Mouse (Mus musculus) intestine, embryonic 14.5 days (tissue): ENCODE measurements at regions not wholly inside any gene's neighbourhood (a gene's known extent, or its start where the extent isn't known, plus 50 kb on each side); places are given as distances from the start of the nearest gene placed in this dataset.

ENCODE experiments used
- ATAC-seq: fragments of 200-750 bp; cut with Nextera tagmentation; replicated peaks from 2 replicates; pipeline ENCODE4 v1.8.0; 2017; ENCODE audit warnings: low read depth, moderate number of reproducible peaks, moderate TSS enrichment, moderate library complexity; ENCODE audit not compliant: low FRiP score, low TSS enrichment
- DNase-seq: peaks from one replicate; pipeline ENCODE4 v3.0.0-alpha.2; 2018; ENCODE audit warnings: low spot score
- H3K27ac ChIP-seq: fragments of 300-500 bp; sonication (generic); 2 replicates; pipeline ENCODE4 v1.5.1; 2014; ENCODE audit warnings: low read depth, mild to moderate bottlenecking, control low read depth
- H3K27me3 ChIP-seq: fragments of 300-500 bp; sonication (generic); replicated peaks from 2 replicates; pipeline ENCODE4 v1.6.1; 2014; ENCODE audit warnings: low read length, control low read depth; ENCODE audit not compliant: control insufficient read depth, insufficient read depth
- H3K36me3 ChIP-seq: fragments of 300-500 bp; sonication (generic); 2 replicates; pipeline ENCODE4 v1.6.1; 2014; ENCODE audit warnings: low read length, control low read depth; ENCODE audit not compliant: control insufficient read depth, insufficient read depth
- H3K4me1 ChIP-seq: fragments of 300-500 bp; sonication (generic); replicated peaks from 2 replicates; pipeline ENCODE4 v1.6.1; 2014; ENCODE audit warnings: low read length, control low read depth, mixed read lengths; ENCODE audit not compliant: control insufficient read depth, insufficient read depth
- H3K4me2 ChIP-seq: fragments of 300-500 bp; sonication (generic); 2 replicates; pipeline ENCODE4 v1.6.1; 2014; ENCODE audit warnings: low read length
- H3K4me3 ChIP-seq: fragments of 300-500 bp; sonication (generic); 2 replicates; pipeline ENCODE4 v1.5.1; 2014; ENCODE audit warnings: low read depth, low read length, control low read depth, mixed read lengths
- H3K9ac ChIP-seq: fragments of 300-500 bp; sonication (generic); 2 replicates; pipeline ENCODE4 v1.6.1; 2014; ENCODE audit warnings: mild to moderate bottlenecking, low read length
- H3K9me3 ChIP-seq: fragments of 300-500 bp; sonication (generic); 2 replicates; pipeline ENCODE4 v1.6.1; 2016; ENCODE audit warnings: low read length, control low read depth; ENCODE audit not compliant: control insufficient read depth
- WGBS: fragments of 180-500 bp; shearing (Covaris S2); extraction: QIAGEN DNeasy Blood & Tissue Kit; methylation state at CpG from one replicate; pipeline ENCODE4 v1.1.7; 2014; 5-methylcytosine and 5-hydroxymethylcytosine counted together

DNA sequence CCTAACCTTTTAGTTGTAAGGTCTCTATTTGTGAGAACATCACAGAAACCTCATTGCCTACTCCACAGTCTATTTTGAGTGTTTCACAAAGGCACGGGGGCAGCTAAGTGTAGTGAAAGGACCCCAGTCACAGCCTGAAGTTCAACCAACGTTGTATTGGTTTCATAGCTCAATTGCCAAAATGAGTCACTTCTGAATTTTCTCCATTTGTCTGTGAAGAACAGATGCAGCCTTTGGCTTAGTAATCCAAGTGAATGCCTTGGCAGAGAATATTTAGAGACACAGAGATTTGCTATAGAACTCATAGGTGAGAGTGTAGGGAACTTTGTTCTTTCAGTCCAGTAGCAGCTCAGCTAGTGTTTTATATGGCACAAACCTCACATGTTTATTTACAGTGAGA lies 114.4 kb upstream of the Etaa1 start:
- H3K4me3 ChIP-seq, result no peak overlapping the region
- no peaks in the 10 kb centered on the region for H3K27me3 ChIP-seq
- WGBS, result 71% methylated on average over 2 of the region's 2 CpGs
- no peaks in the 10 kb centered on the region for H3K9me3 ChIP-seq
- no peak overlapping the region for H3K27ac ChIP-seq
- no peak overlapping the region for H3K9ac ChIP-seq
- no peaks in the 10 kb centered on the region for H3K36me3 ChIP-seq
- no peak overlapping the region for H3K4me2 ChIP-seq
- ATAC-seq (no peak), DNase-seq (no peak)
- 0 out of 2 replicates have a peak, but pooled peaks cover 4% of the 10 kb centered on the region for H3K4me1 ChIP-seq

GRCm38 (mm10) chr11:18067676-18068075 lies 114.0 kb upstream of the Etaa1 start:
- no peak overlapping the region for H3K9ac ChIP-seq
- no peak overlapping the region for H3K4me2 ChIP-seq
- DNase-seq (no peak), ATAC-seq (no peak)
- H3K27me3 ChIP-seq, result no peaks in the 10 kb centered on the region
- 49% methylated on average over 3 of the region's 3 CpGs for WGBS
- H3K4me1 ChIP-seq, result 0 out of 2 replicates have a peak, but pooled peaks cover 4% of the 10 kb centered on the region
- H3K36me3 ChIP-seq, result no peaks in the 10 kb centered on the region
- no peak overlapping the region for H3K27ac ChIP-seq
- H3K4me3 ChIP-seq, result no peak overlapping the region
- no peaks in the 10 kb centered on the region for H3K9me3 ChIP-seq

- 88% methylated on average over 1 of the region's 1 CpGs for WGBS
- Histone ChIP-seq H3K27ac (no peak overlapping the region), H3K4me1 (no peaks in the 10 kb centered on the region), H3K9ac (no peak overlapping the region), H3K4me3 (no peak overlapping the region), H3K4me2 (no peak overlapping the region), H3K27me3 (no peaks in the 10 kb centered on the region), H3K36me3 (no peaks in the 10 kb centered on the region), H3K9me3 (no peaks in the 10 kb centered on the region)
- ATAC-seq, result no peak
- DNase-seq, result no peak
Measured at GRCm38 (mm10) chr11:18041589-18041988, 87.9 kb upstream of the Etaa1 start.

- ATAC-seq, result no peak
- no peaks in the 10 kb centered on the region for H3K9me3 ChIP-seq
- H3K9ac ChIP-seq, result no peak overlapping the region
- H3K4me1 ChIP-seq, result no peaks in the 10 kb centered on the region
- H3K27me3 ChIP-seq, result no peaks in the 10 kb centered on the region
- 89% methylated on average over 4 of the region's 4 CpGs for WGBS
- no peaks in the 10 kb centered on the region for H3K36me3 ChIP-seq
- H3K4me2 ChIP-seq, result no peak overlapping the region
- no peak overlapping the region for H3K4me3 ChIP-seq
- H3K27ac ChIP-seq, result no peak overlapping the region
- DNase-seq, result no peak
Measured at GRCm38 (mm10) chr11:18031049-18031448, 77.4 kb upstream of the Etaa1 start.

DNA sequence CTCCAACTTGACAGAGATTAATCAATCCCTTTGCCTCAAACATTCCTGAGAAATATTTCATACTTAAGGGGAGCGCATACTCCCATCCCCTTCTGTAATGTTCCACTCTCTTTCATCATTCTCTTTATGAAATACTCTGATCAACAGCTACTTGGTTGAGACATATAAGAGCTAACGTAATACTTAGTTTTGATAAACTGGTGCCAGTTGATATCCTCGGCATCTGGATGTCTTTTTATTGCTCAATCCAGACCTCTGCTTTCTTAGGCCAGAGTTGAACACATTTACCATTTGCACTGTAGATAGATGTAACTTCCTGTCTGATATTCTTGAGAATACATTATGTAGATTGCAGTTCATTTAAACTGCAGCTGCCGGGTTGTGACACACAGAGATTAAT lies 68.4 kb upstream of the Etaa1 start:
- no peak for ATAC-seq
- H3K9ac ChIP-seq, result no peak overlapping the region
- H3K27ac ChIP-seq, result no peak overlapping the region
- 0 out of 2 replicates have a peak, but pooled peaks cover 3% of the 10 kb centered on the region for H3K4me1 ChIP-seq
- no peaks in the 10 kb centered on the region for H3K27me3 ChIP-seq
- DNase-seq, result no peak
- H3K36me3 ChIP-seq, result no peaks in the 10 kb centered on the region
- H3K4me2 ChIP-seq, result no peak overlapping the region
- no peak overlapping the region for H3K4me3 ChIP-seq
- 65% methylated on average over 4 of the region's 4 CpGs for WGBS
- no peaks in the 10 kb centered on the region for H3K9me3 ChIP-seq

GRCm38 (mm10) chr11:18015239-18015638 lies 61.6 kb upstream of the Etaa1 start:
- no peak overlapping the region for H3K9ac ChIP-seq
- H3K27me3 ChIP-seq, result no peaks in the 10 kb centered on the region
- H3K9me3 ChIP-seq, result no peaks in the 10 kb centered on the region
- no peak overlapping the region for H3K4me3 ChIP-seq
- 24% methylated on average over 4 of the region's 4 CpGs for WGBS
- H3K36me3 ChIP-seq, result no peaks in the 10 kb centered on the region
- ATAC-seq, result 0 out of 2 replicates have a peak, but pooled peaks have one; percentile 64
- no peak for DNase-seq
- H3K4me2 ChIP-seq, result no peak overlapping the region
- H3K4me1 ChIP-seq, result peaks cover 31% of the 10 kb centered on the region
- peak overlapping the region; percentile 27; the same call in 1 of the 2 replicates for H3K27ac ChIP-seq

- Histone ChIP-seq H3K4me1 (peaks cover 29% of the 10 kb centered on the region), H3K9me3 (no peaks in the 10 kb centered on the region), H3K4me3 (no peak overlapping the region), H3K27me3 (no peaks in the 10 kb centered on the region), H3K36me3 (no peaks in the 10 kb centered on the region), H3K9ac (no peak overlapping the region), H3K4me2 (0 out of 2 replicates have a peak overlapping the region, but pooled peaks have one; percentile 13), H3K27ac (peak overlapping the region; percentile 27; the same call in 1 of the 2 replicates)
- WGBS, result 28% methylated on average over 9 of the region's 9 CpGs
- DNase-seq, result peak; percentile 56
- ATAC-seq, result no peak
Measured at GRCm38 (mm10) chr11:18014610-18015009, 60.9 kb upstream of the Etaa1 start.

DNA sequence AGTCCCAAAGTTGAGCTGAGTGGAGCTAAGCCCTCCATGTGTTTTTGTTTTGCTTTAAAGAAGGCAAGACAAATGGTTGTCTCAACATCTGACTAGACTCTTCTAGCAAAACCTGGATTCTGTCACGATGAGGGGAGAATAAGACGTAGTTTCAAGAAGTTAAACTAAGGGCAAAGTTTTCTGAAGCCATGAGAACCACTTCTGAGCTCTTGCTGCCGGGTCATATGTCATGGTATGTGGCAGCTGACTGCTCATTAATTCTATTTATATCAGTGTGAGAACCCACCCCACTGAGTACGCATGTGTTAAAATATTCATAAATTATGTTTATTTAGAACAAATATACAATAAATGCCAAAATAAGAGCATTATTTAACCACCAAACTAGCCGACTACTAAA lies 58.4 kb upstream of the Etaa1 start:
- H3K9ac ChIP-seq, result no peak overlapping the region
- H3K27ac ChIP-seq, result peak overlapping the region; percentile 73; the same call in 1 of the 2 replicates
- ATAC-seq, result no peak
- peaks cover 28% of the 10 kb centered on the region for H3K4me1 ChIP-seq
- no peaks in the 10 kb centered on the region for H3K27me3 ChIP-seq
- H3K9me3 ChIP-seq, result no peaks in the 10 kb centered on the region
- H3K4me2 ChIP-seq, result no peak overlapping the region
- H3K4me3 ChIP-seq, result no peak overlapping the region
- WGBS, result 32% methylated on average over 5 of the region's 5 CpGs
- DNase-seq, result no peak
- H3K36me3 ChIP-seq, result no peaks in the 10 kb centered on the region

DNA sequence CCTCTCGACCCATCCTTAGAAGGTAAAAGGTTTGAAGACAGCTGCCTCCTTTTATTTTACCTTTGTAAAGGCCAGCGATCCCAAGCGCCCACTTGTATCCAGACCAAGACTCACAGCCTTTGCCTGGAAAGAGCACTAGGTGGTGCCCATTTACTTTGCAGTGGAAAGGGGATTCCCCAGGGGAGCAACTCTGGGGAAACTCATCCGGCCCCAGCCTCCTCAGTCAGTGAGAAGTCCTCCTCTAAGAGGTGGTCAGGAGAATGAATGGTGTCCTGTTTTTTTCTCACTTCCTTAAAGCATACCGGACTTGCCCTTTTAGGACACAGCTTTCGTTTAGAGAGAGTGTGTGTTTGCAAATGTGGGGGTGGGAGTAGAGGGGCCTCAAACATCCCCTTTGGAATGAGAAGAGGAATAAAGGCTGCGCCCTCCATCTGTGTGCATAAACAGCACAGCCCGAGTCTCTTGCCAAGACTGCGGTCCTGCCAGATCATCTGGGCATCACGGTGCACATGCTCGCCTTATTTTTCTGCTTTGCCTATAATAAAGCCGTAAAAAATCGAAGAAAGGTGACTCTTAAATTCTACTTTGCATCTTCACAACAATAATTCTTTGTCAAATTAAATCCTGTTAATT lies 57.5 kb upstream of the Etaa1 start:
- Histone ChIP-seq H3K9ac (0 out of 2 replicates have a peak overlapping the region, but pooled peaks have one; percentile 16), H3K4me2 (peak overlapping the region; percentile 44), H3K36me3 (no peaks in the 10 kb centered on the region), H3K9me3 (no peaks in the 10 kb centered on the region), H3K27ac (peak overlapping the region; percentile 73), H3K27me3 (no peaks in the 10 kb centered on the region), H3K4me3 (peak overlapping the region; percentile 22), H3K4me1 (peaks cover 28% of the 10 kb centered on the region)
- peak; percentile 70 for DNase-seq
- WGBS, result 7% methylated on average over 13 of the region's 13 CpGs
- peak; percentile 88 for ATAC-seq
